Mouse (Mus musculus) cerebellum, adult (tissue): Measurements from ENCODE around the gene Cox7a1.
"Not testable (repeated sequence)": the region's sequence is repeated elsewhere in the genome, so short reads cannot be mapped to it uniquely, and the experiment has no call there.

Experiments used
- ATAC-seq: cut with Nextera tagmentation; 2 replicates; pipeline ENCODE4 v1.9.2; 2017; ENCODE audit warnings: mild to moderate bottlenecking, moderate library complexity, mixed read lengths; ENCODE audit not compliant: insufficient number of reproducible peaks, low FRiP score, low TSS enrichment

Gene Cox7a1

GRCm38 (mm10) chr7:30183879-30184289 lies at the start of gene Cox7a1:
Gene Cox7a1, plus strand, starts transcription at chr7:30184144.
- ATAC-seq: peak; percentile 47; the same call in 1 of the 2 replicates

DNA sequence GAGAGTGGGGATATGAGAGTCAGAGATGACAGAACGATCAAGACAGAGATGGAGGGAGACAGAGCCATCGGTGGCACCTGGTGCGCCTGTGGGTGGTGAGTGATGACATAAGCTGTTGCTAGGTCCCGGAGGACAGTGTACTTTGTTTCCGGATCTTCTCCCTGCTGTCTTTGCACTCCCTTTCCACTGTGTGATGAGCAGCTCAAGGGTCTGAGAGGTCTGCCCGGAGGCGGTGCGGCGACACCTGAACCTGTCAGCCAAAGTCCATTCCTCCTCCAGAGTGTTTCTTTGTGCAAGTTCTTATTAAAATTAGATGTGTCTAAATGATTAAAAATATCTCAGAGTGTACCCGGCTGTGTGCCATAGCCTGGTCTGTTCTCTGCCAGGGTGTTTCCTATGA lies 47.1 kb upstream of the Cox7a1 start:
- no peak for ATAC-seq

DNA sequence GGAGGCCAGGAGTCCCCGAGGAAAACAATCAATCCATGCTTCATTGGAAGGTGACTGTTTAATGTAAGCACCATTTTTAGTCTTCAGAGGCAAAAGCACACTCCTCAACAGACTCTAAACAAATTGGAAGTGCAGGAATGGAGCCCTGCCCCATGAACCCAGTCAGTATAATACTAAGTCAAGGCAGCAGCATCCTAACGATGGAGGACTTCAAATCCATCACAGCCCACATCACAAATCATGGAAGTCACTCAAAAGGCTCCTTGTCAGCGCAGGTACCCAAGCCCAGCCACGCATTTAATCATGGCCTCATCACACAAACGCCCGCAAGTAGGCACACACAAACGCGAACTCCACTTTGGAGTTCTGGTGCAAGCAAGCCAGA lies 40.8 kb upstream of the Cox7a1 start:
- ATAC-seq: no peak

DNA sequence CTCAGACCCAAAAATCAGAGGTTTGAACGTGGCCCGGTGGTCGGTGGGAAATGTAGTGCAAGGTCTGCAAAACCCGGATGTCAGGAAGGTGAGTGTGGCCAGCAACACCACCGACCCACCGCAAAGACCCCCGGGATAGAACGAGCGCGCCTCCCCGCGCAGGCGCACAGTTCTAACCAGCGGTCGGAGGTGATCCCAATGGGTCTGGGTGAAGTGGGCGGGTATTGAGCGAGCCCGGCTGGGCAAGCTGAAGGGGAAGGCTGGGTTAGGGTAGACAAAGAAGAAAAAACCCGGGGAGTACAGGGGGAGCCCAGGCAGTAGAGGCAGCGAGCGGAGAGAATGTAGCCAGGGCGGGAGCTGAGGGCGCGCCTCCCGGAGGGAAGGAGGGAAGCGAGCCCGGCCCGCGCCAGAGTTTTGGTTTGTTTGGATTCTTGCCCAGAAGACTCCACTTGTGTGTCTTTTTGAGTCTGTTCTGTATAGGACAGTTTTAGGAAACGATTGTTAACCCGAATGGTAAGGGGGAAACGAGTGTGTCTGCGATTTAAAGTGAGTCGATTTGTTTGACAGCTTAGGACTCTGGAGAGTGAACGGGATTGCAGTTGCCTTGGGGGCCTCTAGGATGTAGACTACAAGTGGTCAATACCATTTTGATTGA lies 40.3 kb upstream of the Cox7a1 start:
- ATAC-seq: no peak

DNA sequence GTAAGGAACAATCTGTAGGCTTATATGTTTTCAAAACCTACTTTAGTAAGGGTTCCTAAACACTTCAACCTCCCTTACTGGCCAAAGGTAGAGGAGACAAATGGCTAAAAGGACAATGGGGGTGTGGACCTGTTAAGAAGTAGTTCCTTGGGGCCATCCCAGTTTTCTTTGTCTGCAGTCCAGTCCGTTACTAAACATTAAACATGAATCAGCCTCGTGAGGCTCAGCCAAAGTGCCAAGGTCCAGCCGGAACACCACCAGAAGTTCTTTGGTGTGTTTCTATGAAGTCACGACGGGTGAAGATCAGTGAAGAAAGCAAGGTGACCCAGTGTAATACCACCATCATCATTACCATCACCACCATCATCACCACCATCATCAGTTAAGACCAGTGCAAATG lies 36.9 kb upstream of the Cox7a1 start:
- no peak for ATAC-seq

DNA sequence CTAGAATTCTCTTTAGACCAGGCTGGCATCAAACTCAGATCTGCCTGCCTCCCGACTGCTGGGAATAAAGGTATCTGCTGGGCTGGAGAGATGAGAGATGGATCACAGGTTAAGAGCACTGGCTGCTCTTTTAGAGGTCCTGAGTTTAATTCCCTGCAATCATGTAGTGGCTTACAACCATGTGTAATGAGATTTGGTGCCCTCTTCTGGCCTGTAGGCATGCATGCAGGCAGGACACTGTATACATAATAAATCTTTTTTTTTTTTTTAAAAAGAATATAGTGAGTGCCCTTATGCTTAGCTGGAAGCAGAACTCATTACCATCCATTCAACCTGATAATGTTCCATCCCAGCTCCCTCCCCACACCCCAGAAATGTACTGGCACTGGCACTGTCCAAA lies 29.9 kb upstream of the Cox7a1 start:
- ATAC-seq: no peak

DNA sequence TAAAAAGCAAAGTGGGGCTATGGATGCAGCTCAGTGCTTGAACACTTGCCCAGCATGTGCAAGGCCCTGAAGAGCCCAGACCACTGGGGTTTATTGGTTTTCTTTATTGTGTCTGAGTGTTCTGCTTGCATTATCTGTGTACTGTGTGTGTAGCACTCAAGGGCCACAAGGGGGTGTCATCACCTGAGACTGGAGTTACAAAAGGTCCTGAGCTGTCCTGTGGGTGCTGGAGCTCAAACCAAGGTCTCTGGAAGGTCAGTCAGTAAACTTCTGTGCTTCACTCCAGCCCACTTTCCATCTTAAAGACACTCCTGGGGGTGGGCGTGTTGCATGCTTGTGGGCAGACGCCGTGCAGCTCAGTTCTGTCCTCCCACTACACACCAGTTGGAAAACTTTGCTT lies 28.4 kb upstream of the Cox7a1 start:
- ATAC-seq: no peak

GRCm38 (mm10) chr7:30163113-30163512 lies 20.8 kb upstream of the Cox7a1 start:
- ATAC-seq: no peak

DNA sequence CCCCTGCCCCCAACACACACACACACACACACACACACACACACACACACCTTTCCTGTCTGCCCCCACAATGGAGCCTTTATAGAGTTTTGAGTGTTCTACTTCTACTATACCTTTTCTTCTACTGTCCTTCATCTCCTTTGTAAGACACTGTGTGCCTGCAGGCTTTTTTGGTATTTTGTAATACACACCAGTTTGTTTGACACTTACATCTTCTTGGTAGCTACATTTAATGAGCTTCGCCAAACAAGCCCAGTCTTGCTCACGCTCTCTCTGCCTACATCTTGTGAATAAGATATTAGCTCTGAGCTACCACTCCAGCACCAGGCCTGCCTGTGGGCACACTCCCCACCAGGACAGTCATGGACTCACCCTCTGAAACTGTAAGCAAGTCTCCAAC lies 19.2 kb upstream of the Cox7a1 start:
- ATAC-seq: no peak

DNA sequence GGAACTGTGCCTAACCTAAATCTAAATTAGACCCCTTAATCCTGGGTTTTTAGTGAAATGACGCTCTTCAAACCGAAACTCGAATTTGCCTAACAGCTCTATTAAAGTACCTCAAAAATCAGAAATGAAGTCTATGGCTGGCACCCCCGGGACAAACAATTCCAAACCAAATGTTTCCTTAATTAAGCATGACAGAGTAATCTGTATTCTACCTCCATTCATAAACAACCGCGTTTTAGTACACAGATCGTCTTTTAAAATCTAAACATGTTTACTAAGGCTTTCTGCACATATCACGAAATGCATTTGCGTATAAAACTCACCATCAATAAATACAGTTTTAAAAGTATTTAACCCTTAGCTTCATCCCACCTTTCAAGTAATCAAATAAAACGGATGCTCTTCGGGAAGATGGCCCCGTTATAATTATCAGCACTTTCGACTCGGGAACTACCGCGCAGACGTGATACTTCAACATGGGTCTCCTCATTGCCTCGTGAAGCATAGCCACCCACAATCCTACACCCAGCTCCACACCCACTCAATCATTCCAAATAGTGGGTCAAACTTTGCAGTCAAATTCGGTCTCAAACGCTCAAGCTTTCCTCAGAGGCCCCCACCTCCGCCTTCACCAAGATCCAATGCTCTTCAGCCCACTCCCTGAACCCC lies 14.9 kb upstream of the Cox7a1 start:
- no peak for ATAC-seq

- ATAC-seq: peak; percentile 98
Observed at GRCm38 (mm10) chr7:30169583-30170282, 14.2 kb upstream of the Cox7a1 start, which contains the start of gene Zfp146. Gene Zfp146, minus strand, starts transcription at chr7:30169750.

DNA sequence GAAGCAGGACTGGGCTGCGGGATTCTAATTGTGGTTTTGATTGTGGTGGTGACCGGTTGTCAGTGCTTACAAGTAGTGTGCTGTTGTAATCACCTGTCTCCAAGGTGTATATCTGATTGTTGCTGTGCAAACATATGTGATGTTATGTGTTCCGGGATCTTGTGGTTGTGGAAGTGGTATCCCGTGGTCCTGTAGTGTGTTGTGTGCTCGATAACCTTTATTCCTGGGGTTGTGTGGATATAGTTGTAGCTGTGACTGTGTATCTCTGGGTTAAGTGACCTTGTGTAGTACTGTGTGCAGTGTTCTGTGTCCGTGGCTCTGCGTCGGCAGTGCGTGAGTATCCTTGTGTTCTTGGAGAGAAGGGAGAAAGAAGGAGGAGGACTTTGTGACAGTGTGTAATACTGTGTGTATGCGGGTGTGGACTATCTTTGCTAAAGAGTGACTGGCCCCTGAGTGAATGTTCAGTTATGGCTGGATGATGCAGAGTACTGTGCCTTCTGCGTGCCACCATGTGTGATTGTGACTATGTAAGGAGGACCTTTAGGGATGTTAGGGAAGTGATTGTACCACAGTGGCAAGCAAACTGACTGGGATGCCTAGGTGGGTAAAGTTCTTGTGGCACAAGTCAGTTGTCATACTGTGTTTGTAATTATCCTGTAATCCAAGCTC lies 13.5 kb upstream of the Cox7a1 start:
- no peak for ATAC-seq

- ATAC-seq: no peak
Observed at GRCm38 (mm10) chr7:30176474-30176873, 7.5 kb upstream of the Cox7a1 start.

GRCm38 (mm10) chr7:30178256-30178655 lies 5.7 kb upstream of the Cox7a1 start:
- ATAC-seq: no peak

GRCm38 (mm10) chr7:30181308-30181707 lies 2.6 kb upstream of the Cox7a1 start:
- ATAC-seq: peak; percentile 65; the same call in 1 of the 2 replicates

GRCm38 (mm10) chr7:30181929-30182328 lies 2.0 kb upstream of the Cox7a1 start:
- ATAC-seq: not testable (repeated sequence)

DNA sequence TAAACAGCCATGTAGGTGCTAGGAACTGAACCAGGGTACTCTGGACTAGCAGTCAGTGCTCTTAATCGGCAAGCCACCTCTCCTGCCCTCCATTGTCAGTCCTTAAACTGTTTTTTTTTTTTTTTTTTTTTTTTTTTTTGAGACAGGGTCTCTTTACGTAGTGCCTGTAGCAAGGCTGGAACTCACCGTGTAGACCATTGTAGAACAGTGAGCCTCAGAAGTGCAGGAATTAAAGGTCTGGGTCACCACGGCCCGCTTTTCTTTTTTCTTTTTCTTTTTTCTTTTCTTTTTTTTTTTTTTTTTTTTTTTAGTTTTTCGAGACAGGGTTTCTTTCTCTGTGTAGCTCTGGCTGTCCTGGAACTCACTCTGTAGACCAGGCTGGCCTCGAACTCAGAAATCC lies 755 bp upstream of the Cox7a1 start:
- not testable (repeated sequence) for ATAC-seq

GRCm38 (mm10) chr7:30184641-30185348 lies 851 bp downstream of the Cox7a1 start:
- ATAC-seq: no peak

GRCm38 (mm10) chr7:30188344-30189115 lies 4.6 kb downstream of the Cox7a1 start:
- ATAC-seq: no peak

DNA sequence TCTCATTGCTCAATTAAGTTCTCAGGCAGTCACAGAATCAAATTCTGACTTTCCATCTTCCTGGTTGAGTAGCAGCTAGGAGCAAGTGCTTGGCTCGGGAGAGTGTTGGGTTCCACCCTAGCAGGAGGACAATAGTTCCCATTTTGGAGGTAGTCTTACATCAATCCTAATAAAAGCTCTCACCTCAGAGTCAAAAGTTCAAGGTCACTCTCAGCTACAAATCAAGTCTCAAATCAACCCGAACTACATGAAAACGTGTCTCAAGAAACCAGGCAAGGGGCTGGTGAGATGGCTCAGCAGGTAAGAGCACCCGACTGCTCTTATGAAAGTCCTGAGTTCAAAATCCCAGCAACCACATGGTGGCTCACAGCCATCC lies 5.2 kb downstream of the Cox7a1 start:
- no peak for ATAC-seq
